Mouse (Mus musculus) c-Kit-negative CD71-positive TER-119-positive erythroid progenitor cells, embryonic 14.5 days (primary cell): ENCODE results near the gene Tcl1b5.
"Not testable (repeated sequence)": the region's sequence is repeated elsewhere in the genome, so short reads cannot be mapped to it uniquely, and the experiment has no call there.

Experiments
- DNase-seq: peaks from one replicate; pipeline ENCODE4 v3.0.0-alpha.2; 2013; ENCODE audit warnings: low read depth, low spot score

Tcl1b5 gene

GRCm38 (mm10) chr12:105176044-105176443 is at the start of gene Tcl1b5:
TSS of gene Tcl1b5 (plus strand) at chr12:105176344.
- not testable (repeated sequence) for DNase-seq

GRCm38 (mm10) chr12:105126516-105126915 is 49.6 kb upstream of the Tcl1b5 start:
- DNase-seq: no peak

- DNase-seq: no peak
Observed at GRCm38 (mm10) chr12:105127607-105128006, 48.5 kb upstream of the Tcl1b5 start.

- not testable (repeated sequence) for DNase-seq
Observed at GRCm38 (mm10) chr12:105129494-105130205, 46.5 kb upstream of the Tcl1b5 start.

- not testable (repeated sequence) for DNase-seq
Observed at GRCm38 (mm10) chr12:105134167-105134566, 42.0 kb upstream of the Tcl1b5 start.

GRCm38 (mm10) chr12:105134826-105135225 is 41.3 kb upstream of the Tcl1b5 start:
- not testable (repeated sequence) for DNase-seq

GRCm38 (mm10) chr12:105137729-105138128 is 38.4 kb upstream of the Tcl1b5 start:
- not testable (repeated sequence) for DNase-seq

GRCm38 (mm10) chr12:105143096-105143495 is 33.0 kb upstream of the Tcl1b5 start:
- no peak for DNase-seq

- not testable (repeated sequence) for DNase-seq
Observed at GRCm38 (mm10) chr12:105144928-105145327, 31.2 kb upstream of the Tcl1b5 start.

GRCm38 (mm10) chr12:105145714-105146113 is 30.4 kb upstream of the Tcl1b5 start, which contains the start of gene Tcl1b2:
TSS of gene Tcl1b2 (plus strand) at chr12:105146014.
- no peak for DNase-seq

GRCm38 (mm10) chr12:105155286-105155685 is 20.9 kb upstream of the Tcl1b5 start:
- DNase-seq: not testable (repeated sequence)

GRCm38 (mm10) chr12:105158842-105159241 is 17.3 kb upstream of the Tcl1b5 start:
- DNase-seq: no peak

GRCm38 (mm10) chr12:105159390-105159789 is 16.8 kb upstream of the Tcl1b5 start, which contains the start of gene Tcl1b1:
TSS of gene Tcl1b1 (plus strand) at chr12:105159690.
- DNase-seq: no peak

- DNase-seq: no peak
Observed at GRCm38 (mm10) chr12:105166734-105167133, 9.4 kb upstream of the Tcl1b5 start.

GRCm38 (mm10) chr12:105173366-105173765 is 2.8 kb upstream of the Tcl1b5 start:
- no peak for DNase-seq

GRCm38 (mm10) chr12:105174318-105174717 is 1.8 kb upstream of the Tcl1b5 start:
- DNase-seq: not testable (repeated sequence)

GRCm38 (mm10) chr12:105181040-105181644 is 5.0 kb downstream of the Tcl1b5 start:
- not testable (repeated sequence) for DNase-seq

GRCm38 (mm10) chr12:105188980-105189379 is 12.8 kb downstream of the Tcl1b5 start:
- DNase-seq: not testable (repeated sequence)

- DNase-seq: not testable (repeated sequence)
Observed at GRCm38 (mm10) chr12:105190743-105191142, 14.6 kb downstream of the Tcl1b5 start, which contains the start of gene Tcl1b3. TSS of gene Tcl1b3 (plus strand) at chr12:105191043.

GRCm38 (mm10) chr12:105199684-105200497 is 23.7 kb downstream of the Tcl1b5 start:
- DNase-seq: not testable (repeated sequence)

GRCm38 (mm10) chr12:105201657-105202056 is 25.5 kb downstream of the Tcl1b5 start, which contains the start of gene Tcl1b4:
TSS of gene Tcl1b4 (plus strand) at chr12:105201957.
- DNase-seq: not testable (repeated sequence)

GRCm38 (mm10) chr12:105207071-105207470 is 30.9 kb downstream of the Tcl1b5 start:
- no peak for DNase-seq
